Mouse (Mus musculus) intestine, embryonic 14.5 days (tissue): ENCODE results near the gene Zfp646. TPM values are rescaled to one million over a fixed set of nuclear protein-coding genes. Genes with fewer than 3 reads are reported as not detected.

ENCODE experiments used
- ATAC-seq: fragments of 200-750 bp; cut with Nextera tagmentation; replicated peaks from 2 replicates; pipeline ENCODE4 v1.8.0; 2017; ENCODE audit warnings: low read depth, moderate number of reproducible peaks, moderate TSS enrichment, moderate library complexity; ENCODE audit not compliant: low FRiP score, low TSS enrichment
- DNase-seq: peaks from one replicate; pipeline ENCODE4 v3.0.0-alpha.2; 2018; ENCODE audit warnings: low spot score
- H3K27ac ChIP-seq: fragments of 300-500 bp; sonication (generic); 2 replicates; pipeline ENCODE4 v1.5.1; 2014; ENCODE audit warnings: low read depth, mild to moderate bottlenecking, control low read depth
- H3K27me3 ChIP-seq: fragments of 300-500 bp; sonication (generic); replicated peaks from 2 replicates; pipeline ENCODE4 v1.6.1; 2014; ENCODE audit warnings: low read length, control low read depth; ENCODE audit not compliant: control insufficient read depth, insufficient read depth
- H3K36me3 ChIP-seq: fragments of 300-500 bp; sonication (generic); 2 replicates; pipeline ENCODE4 v1.6.1; 2014; ENCODE audit warnings: low read length, control low read depth; ENCODE audit not compliant: control insufficient read depth, insufficient read depth
- H3K4me1 ChIP-seq: fragments of 300-500 bp; sonication (generic); replicated peaks from 2 replicates; pipeline ENCODE4 v1.6.1; 2014; ENCODE audit warnings: low read length, control low read depth, mixed read lengths; ENCODE audit not compliant: control insufficient read depth, insufficient read depth
- H3K4me2 ChIP-seq: fragments of 300-500 bp; sonication (generic); 2 replicates; pipeline ENCODE4 v1.6.1; 2014; ENCODE audit warnings: low read length
- H3K4me3 ChIP-seq: fragments of 300-500 bp; sonication (generic); 2 replicates; pipeline ENCODE4 v1.5.1; 2014; ENCODE audit warnings: low read depth, low read length, control low read depth, mixed read lengths
- H3K9ac ChIP-seq: fragments of 300-500 bp; sonication (generic); 2 replicates; pipeline ENCODE4 v1.6.1; 2014; ENCODE audit warnings: mild to moderate bottlenecking, low read length
- H3K9me3 ChIP-seq: fragments of 300-500 bp; sonication (generic); 2 replicates; pipeline ENCODE4 v1.6.1; 2016; ENCODE audit warnings: low read length, control low read depth; ENCODE audit not compliant: control insufficient read depth
- WGBS: fragments of 180-500 bp; shearing (Covaris S2); extraction: QIAGEN DNeasy Blood & Tissue Kit; methylation state at CpG from one replicate; pipeline ENCODE4 v1.1.7; 2014; 5-methylcytosine and 5-hydroxymethylcytosine counted together
- polyA plus RNA-seq: library from polyadenylated mRNA; unstranded; fragments of >200 nt; fragmentation: Nextera tagmentation; extraction: Ambion mirVana; gene quantifications from 2 replicates; pipeline ENCODE4 v1.2.1, GENCODE M21; 2014

Gene Zfp646
- polyA plus RNA-seq, 1 experiment from 2014 or later = 15.0 TPM

DNA sequence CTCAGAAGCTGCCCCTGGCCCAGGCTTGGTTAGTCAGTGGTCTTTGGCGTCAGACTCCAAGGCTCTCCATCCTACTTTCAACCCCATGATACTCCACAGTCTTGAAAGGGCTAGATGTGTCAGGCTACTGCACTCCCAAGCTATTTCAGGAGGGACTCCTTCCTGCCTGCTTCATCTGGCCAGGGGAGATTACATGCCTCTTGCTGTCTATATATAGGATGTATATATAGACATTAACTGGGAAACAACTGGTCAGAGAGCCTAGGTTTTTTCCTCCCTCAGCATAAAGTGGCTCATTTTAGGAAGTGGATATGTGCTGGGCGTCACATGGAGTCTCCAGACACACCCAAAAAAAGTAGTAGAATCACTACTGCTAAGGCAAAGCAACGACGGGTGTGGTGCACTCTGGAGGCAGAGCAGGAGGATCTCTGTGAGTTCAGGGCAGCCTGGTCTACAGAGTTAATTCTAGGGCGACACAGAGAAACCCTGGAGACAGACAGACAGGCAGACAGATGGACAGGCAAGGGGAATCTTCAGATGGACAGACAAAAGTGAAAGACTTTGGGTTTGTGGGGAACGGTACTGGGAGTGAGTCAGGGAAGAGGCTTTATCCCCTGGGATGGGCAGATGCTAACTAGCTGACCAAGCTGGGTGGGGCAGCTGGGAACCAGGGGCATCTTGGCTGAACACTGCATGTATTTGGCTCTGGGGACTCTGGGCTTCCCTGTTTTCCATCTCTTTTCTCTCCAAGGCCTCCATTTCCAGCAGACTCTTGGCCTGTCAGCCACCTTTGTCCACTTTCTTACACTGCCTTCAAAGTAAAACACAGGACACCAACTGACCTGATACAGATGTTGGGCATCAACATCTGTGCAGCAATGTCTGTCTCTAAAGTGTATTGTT, 25.8 kb upstream of the Zfp646 start:
- Histone ChIP-seq H3K4me1 (no peaks in the 10 kb centered on the region), H3K4me2 (no peak overlapping the region), H3K27me3 (no peaks in the 10 kb centered on the region), H3K9me3 (no peaks in the 10 kb centered on the region), H3K9ac (no peak overlapping the region), H3K36me3 (peaks cover 25% of the 10 kb centered on the region), H3K27ac (no peak overlapping the region), H3K4me3 (no peak overlapping the region)
- ATAC-seq (no peak), DNase-seq (no peak)
- 75% methylated on average over 6 of the region's 6 CpGs for WGBS

DNA sequence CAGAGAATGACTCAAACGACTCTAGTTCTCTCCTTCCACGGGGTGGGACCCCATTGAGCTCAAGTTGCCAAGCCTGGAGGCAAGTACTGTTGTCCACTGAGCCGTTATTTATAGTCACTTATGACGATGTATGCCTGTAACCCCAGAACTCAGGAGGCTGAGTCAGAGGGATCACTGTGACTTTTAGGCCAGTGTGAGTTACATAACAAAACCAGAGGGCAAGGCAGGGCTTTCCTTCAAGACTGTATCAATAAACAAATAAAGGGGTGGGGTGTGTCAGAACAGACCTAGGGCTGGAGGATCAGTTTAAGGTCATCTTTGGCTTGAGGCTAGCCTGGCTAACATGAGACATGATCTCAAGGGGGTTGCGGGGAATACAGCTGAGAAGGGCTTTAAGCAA, 25.1 kb upstream of the Zfp646 start:
- no peaks in the 10 kb centered on the region for H3K27me3 ChIP-seq

GRCm38 (mm10) chr7:127858258-127858657, 17.8 kb upstream of the Zfp646 start:
- H3K9ac ChIP-seq = no peak overlapping the region
- H3K27ac ChIP-seq = no peak overlapping the region
- no peaks in the 10 kb centered on the region for H3K9me3 ChIP-seq
- WGBS = 92% methylated on average over 6 of the region's 6 CpGs
- H3K4me2 ChIP-seq = no peak overlapping the region
- no peaks in the 10 kb centered on the region for H3K27me3 ChIP-seq
- DNase-seq (no peak), ATAC-seq (no peak)
- no peak overlapping the region for H3K4me3 ChIP-seq
- H3K36me3 ChIP-seq = no peaks in the 10 kb centered on the region
- H3K4me1 ChIP-seq = no peaks in the 10 kb centered on the region

More for the DNA sequence above, 25.1 kb upstream of the Zfp646 start:
- ATAC-seq = no peak
- H3K27ac ChIP-seq = no peak overlapping the region
- H3K4me2 ChIP-seq = no peak overlapping the region
- no peak overlapping the region for H3K4me3 ChIP-seq
- H3K4me1 ChIP-seq = no peaks in the 10 kb centered on the region
- WGBS = 61% methylated on average over 5 of the region's 5 CpGs
- H3K36me3 ChIP-seq = peaks cover 25% of the 10 kb centered on the region
- DNase-seq = no peak
- no peaks in the 10 kb centered on the region for H3K9me3 ChIP-seq
- H3K9ac ChIP-seq = no peak overlapping the region

- ATAC-seq = no peak
- WGBS = 92% methylated on average over 12 of the region's 12 CpGs
- peaks cover 39% of the 10 kb centered on the region for H3K36me3 ChIP-seq
Measured at GRCm38 (mm10) chr7:127866434-127866833, 9.6 kb upstream of the Zfp646 start.

DNA sequence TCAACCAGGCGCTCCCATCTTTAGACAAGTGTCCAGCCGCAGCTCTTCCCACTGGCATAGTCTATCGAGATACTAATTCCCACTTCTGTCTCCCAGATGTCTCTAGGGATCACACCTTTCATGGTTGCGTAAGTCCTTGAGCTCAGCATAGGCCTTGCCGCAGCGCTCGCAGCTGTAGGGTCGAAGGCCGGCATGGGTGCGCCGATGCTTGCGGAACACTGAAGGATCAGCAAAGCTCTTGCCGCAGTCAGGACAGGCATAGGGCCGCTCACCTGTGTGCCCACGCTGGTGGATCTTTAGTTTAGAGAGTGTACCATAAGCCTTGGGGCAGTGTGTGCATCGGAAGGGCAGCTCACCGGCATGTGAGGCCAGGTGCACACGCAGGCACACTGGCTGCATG, 8.4 kb upstream of the Zfp646 start:
- H3K4me2 ChIP-seq = no peak overlapping the region

More at GRCm38 (mm10) chr7:127866434-127866833, 9.6 kb upstream of the Zfp646 start:
- H3K27ac ChIP-seq = no peak overlapping the region
- no peak overlapping the region for H3K4me3 ChIP-seq
- no peaks in the 10 kb centered on the region for H3K9me3 ChIP-seq
- no peak overlapping the region for H3K4me2 ChIP-seq
- no peaks in the 10 kb centered on the region for H3K4me1 ChIP-seq
- DNase-seq = no peak
- H3K27me3 ChIP-seq = no peaks in the 10 kb centered on the region
- H3K9ac ChIP-seq = no peak overlapping the region

GRCm38 (mm10) chr7:127869149-127869810, 6.7 kb upstream of the Zfp646 start:
- Histone ChIP-seq H3K4me1 (peaks cover 6% of the 10 kb centered on the region; the same call in 1 of the 2 replicates), H3K9ac (no peak overlapping the region), H3K36me3 (peaks cover 46% of the 10 kb centered on the region), H3K4me3 (no peak overlapping the region), H3K27me3 (no peaks in the 10 kb centered on the region), H3K9me3 (no peaks in the 10 kb centered on the region), H3K27ac (no peak overlapping the region), H3K4me2 (no peak overlapping the region)
- ATAC-seq (no peak; the same call in 1 of the 2 replicates), DNase-seq (no peak)
- WGBS = 61% methylated on average over 3 of the region's 3 CpGs

More for the DNA sequence above, 8.4 kb upstream of the Zfp646 start:
- DNase-seq (no peak), ATAC-seq (no peak)
- Histone ChIP-seq H3K4me1 (no peaks in the 10 kb centered on the region), H3K27ac (no peak overlapping the region), H3K9ac (no peak overlapping the region), H3K4me3 (no peak overlapping the region), H3K27me3 (no peaks in the 10 kb centered on the region), H3K36me3 (peaks cover 43% of the 10 kb centered on the region), H3K9me3 (no peaks in the 10 kb centered on the region)
- 97% methylated on average over 18 of the region's 18 CpGs for WGBS

DNA sequence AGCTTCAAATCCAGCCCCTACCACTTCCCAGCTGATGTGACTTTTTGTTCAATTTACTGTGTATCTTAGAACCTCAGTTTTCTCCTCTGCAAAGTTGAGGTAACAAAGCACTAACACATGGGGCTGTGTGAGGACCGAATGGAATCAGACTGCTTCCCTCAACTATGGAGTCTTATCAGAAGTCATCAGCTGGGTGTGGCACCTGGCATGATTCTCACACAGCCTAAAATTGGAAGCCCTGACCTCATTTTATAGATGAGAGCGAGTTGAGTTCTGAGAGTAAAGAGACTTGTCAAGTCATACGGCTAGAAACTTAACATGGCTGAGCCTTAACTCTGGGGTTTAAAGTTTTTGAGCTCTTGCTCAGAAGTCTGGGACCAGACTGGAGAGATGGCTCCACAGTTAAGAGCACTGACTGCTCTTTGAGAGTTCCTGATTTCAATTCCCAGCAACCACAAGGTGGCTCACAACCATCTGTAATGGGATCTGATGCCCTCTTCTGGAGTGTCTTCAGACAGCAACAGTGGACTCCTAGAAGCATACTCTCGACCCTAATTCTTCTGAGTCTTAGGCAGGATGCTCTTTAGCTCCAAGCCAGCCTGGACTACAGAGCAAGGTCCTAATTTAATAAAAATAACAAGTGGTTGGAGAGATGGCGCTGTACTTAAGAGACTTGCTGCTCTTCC, 5.7 kb upstream of the Zfp646 start:
- H3K9ac ChIP-seq = no peak overlapping the region
- peaks cover 10% of the 10 kb centered on the region; the same call in 1 of the 2 replicates for H3K4me1 ChIP-seq
- no peak overlapping the region for H3K4me3 ChIP-seq
- peaks cover 37% of the 10 kb centered on the region for H3K36me3 ChIP-seq
- WGBS = 81% methylated on average over 5 of the region's 5 CpGs
- H3K27me3 ChIP-seq = no peaks in the 10 kb centered on the region
- no peaks in the 10 kb centered on the region for H3K9me3 ChIP-seq
- H3K4me2 ChIP-seq = no peak overlapping the region
- ATAC-seq (no peak), DNase-seq (no peak)
- H3K27ac ChIP-seq = no peak overlapping the region

- 4% methylated on average over 20 of the region's 20 CpGs for WGBS
- Histone ChIP-seq H3K4me3 (peak overlapping the region; percentile 96), H3K9me3 (no peaks in the 10 kb centered on the region), H3K36me3 (peaks cover 32% of the 10 kb centered on the region), H3K27me3 (no peaks in the 10 kb centered on the region), H3K27ac (peak overlapping the region; percentile 99), H3K4me1 (peaks cover 18% of the 10 kb centered on the region), H3K4me2 (peak overlapping the region; percentile 79), H3K9ac (peak overlapping the region; percentile 98)
- DNase-seq = no peak
- ATAC-seq = peak; percentile 14; the same call in 1 of the 2 replicates
Measured at GRCm38 (mm10) chr7:127874812-127875626, 1.0 kb upstream of the Zfp646 start.
